Mouse (Mus musculus): ENCODE results near the gene Ruvbl2. TPM values are rescaled to one million over a fixed set of nuclear protein-coding genes. Genes with fewer than 3 reads are reported as not detected.
"Not testable (repeated sequence)": the region's sequence is repeated elsewhere in the genome, so short reads cannot be mapped to it uniquely, and the experiment has no call there.

Ruvbl2 gene
- total RNA-seq (2021): 10 to 100 TPM; 38.7 to 39.3 TPM

- DNase-seq: peak; percentile 36
Measured at GRCm38 (mm10) chr7:45437521-45438276, at the start of gene Ruvbl2. TSS of gene Ruvbl2 (minus strand) at chr7:45438096.

GRCm38 (mm10) chr7:45486761-45487415 lies 49.0 kb upstream of the Ruvbl2 start, which contains the start of gene Gm45808:
TSS of gene Gm45808 (minus strand) at chr7:45486811.
- no peak for DNase-seq

GRCm38 (mm10) chr7:45486158-45486557 lies 48.3 kb upstream of the Ruvbl2 start:
- DNase-seq: no peak

GRCm38 (mm10) chr7:45484985-45485384 lies 47.1 kb upstream of the Ruvbl2 start:
- not testable (repeated sequence) for DNase-seq

DNA sequence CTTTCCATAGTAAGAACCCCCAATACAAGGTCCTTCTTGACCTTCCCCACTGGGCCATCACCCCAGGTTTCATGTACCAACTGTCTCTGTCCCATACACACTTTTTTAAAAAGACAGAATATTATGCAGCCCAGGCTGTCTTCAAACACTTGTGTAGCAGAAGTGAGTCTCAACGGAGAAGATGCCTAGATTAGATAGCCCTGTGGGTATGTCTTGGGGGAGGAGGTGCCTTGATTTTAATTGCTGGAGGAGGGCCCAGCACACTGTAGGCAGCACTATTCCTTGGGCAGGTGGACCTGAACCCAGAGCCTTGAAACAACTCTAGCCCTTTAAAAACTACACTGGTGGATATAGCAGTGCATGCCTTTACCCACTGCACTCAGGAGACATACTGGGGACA lies 44.3 kb upstream of the Ruvbl2 start:
- DNase-seq: no peak

- peak; percentile 67 for DNase-seq
Measured at GRCm38 (mm10) chr7:45481374-45481927, 43.6 kb upstream of the Ruvbl2 start, which contains the start of gene Tulp2. TSS of gene Tulp2 (plus strand) at chr7:45481877.

- not testable (repeated sequence) for DNase-seq
Measured at GRCm38 (mm10) chr7:45480310-45480709, 42.4 kb upstream of the Ruvbl2 start.

- no peak for DNase-seq
Measured at GRCm38 (mm10) chr7:45478774-45479173, 40.9 kb upstream of the Ruvbl2 start.

GRCm38 (mm10) chr7:45477003-45477402 lies 39.1 kb upstream of the Ruvbl2 start:
- peak; percentile 76 for DNase-seq

GRCm38 (mm10) chr7:45476453-45476852 lies 38.6 kb upstream of the Ruvbl2 start:
- no peak for DNase-seq

DNA sequence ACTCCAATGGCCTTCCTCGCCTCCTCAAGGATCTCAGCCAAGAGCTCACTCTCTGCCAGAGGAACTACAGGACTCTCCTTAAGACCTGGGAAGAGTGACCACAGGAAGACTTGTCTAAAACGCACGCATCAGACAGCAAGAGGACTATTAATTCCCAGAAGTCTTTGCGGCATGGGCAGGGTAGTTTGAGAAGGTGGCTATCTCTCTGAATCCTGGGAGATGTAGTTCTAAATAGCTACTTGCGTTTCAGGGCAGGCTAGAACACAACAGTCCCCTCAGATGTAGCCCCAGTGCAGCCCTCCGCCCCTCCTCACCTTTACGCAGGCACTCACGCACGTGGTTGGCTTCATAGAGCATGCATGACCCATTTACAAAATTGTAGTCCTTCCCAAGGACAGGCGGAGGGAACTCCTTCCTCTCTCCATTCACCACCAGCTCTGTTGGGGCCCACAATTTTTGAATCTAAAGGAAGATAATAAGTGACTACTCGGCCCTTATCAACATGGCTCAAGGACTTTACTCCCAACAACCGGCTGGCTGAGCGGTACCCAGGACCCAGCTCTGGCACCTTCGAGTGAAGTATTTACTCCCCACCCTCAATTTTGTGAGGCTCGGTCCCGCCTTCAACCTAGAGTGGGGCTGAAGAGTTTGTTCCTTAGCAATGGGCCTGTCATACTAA lies 37.5 kb upstream of the Ruvbl2 start:
- DNase-seq: no peak

DNA sequence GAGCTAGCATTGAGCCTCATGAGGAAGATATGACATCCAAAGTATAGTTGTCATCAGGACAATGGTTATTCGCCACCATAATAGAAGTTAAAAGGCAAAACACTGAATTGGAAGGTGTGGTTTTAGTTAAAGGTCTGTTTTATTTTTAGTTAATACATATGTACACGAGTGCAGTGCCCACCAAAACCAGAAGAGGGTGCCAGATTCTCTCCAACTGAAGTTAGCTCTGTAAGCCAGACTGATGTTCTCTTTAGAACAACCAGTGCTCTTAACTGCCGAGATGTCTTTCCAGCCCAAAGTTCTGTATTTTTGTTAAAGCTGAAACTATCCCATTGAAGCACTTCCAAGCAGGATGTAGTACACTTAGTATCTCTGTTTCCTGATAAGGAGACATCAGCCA lies 33.0 kb upstream of the Ruvbl2 start:
- peak; percentile 81 for DNase-seq

GRCm38 (mm10) chr7:45467090-45467670 lies 29.3 kb upstream of the Ruvbl2 start:
- DNase-seq: no peak

DNA sequence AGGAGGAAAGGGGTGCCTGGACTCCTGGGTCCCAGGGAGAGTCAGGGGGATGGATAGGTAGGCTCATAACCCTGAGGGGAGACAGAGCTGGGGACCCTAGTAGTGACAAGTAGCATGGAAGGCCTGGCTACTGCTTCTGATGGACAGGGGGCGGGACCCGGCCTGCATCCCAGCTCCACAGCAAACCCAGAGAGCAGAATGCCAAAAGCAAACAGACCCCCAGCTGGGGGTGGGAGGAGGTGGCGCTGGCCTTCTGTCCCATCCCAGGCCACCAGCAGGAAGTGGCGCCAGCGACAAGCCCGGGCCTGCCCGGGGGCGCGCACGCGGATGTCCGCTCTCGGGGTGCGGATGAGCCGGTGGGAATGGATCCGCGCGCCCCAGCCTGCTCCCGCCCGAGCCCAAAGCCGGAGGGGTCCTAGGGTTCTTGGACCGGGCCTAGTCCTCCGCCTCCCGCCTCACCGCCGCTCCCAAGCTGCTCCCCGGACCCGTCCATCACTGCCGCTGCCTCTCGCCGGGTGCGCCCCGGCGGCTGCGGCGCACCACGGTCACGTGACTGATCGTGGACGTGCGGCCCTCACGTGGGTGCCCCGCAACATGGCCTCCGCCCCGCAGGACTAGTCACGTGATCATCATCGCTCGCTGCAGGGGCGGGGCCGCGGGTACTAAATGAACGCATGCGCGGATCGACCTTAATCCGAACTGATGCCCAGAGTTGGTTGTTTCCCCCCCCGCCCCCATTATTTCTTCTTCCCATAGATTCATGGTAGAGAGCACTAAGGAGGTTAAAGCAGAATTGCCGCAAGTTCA lies 28.6 kb upstream of the Ruvbl2 start, which contains the start of gene Bax:
Bax (minus strand) TSS at position 616 of the 807 bp plus-strand sequence.
- peak; percentile 96 for DNase-seq

- DNase-seq: no peak
Measured at GRCm38 (mm10) chr7:45465549-45465948, 27.7 kb upstream of the Ruvbl2 start.

GRCm38 (mm10) chr7:45465112-45465511 lies 27.2 kb upstream of the Ruvbl2 start:
- no peak for DNase-seq

GRCm38 (mm10) chr7:45463987-45464778 lies 26.3 kb upstream of the Ruvbl2 start:
- DNase-seq: no peak

- not testable (repeated sequence) for DNase-seq
Measured at GRCm38 (mm10) chr7:45462868-45463267, 25.0 kb upstream of the Ruvbl2 start.

DNA sequence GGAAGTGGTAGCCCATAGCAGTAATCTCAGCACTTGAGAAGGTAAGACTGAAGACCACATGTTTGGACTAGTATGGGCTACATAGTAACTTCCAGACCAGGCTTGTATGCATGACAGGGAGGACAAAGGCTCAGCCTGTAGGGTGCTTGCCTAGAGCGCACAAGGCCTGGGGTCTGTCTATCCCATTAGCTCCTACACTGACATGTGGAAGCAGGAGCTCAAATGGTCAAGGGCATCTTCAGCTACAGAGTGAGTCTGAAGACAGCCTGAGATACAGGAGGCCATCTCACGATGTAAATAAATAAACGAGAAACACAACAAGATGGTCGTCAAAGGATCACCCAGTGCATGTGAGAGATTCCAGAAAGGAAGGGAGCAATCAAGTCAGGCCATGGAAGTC lies 24.4 kb upstream of the Ruvbl2 start:
- no peak for DNase-seq

- no peak for DNase-seq
Measured at GRCm38 (mm10) chr7:45461781-45462180, 23.9 kb upstream of the Ruvbl2 start.

DNA sequence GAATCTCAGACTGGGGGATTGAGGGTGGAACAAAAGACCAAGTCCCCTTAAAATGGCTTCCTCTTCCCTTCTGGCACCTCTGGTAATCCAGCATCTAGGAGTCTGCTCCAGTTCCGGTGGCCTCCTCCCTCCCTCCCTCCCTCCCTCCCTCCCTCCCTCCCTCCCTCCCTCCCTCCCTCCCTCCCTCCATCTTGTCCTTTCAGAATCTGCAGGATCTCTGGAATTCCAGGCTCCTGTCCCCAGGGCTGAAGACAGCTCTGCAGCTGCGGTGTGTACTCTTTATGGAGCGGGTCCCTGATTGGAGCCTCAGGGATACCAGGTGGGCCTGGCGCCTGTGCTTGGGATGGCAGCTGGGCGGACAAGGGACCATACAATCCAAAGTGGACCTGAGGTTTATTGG lies 23.4 kb upstream of the Ruvbl2 start:
- DNase-seq: no peak
